Mouse (Mus musculus) left cerebral cortex, adult 2 months (tissue): ENCODE data around the gene Shisa7. TPM values are rescaled to one million over a fixed set of nuclear protein-coding genes. Genes with fewer than 3 reads are reported as not detected.
"Not testable (repeated sequence)": the region's sequence is repeated elsewhere in the genome, so short reads cannot be mapped to it uniquely, and the experiment has no call there.

Source experiments
- DNase-seq, 2 experiments: peaks; one replicate each; pipeline ENCODE4 v3.0.0; 2021 to 2022; ENCODE audit warnings: low spot score in 2 of 2, mixed read lengths in 1 of 2; ENCODE audit errors: extremely low spot score in 1 of 2
- H3K27ac ChIP-seq: fragments of 200-600 bp; 2 replicates; pipeline ENCODE4 v1.8.1; 2022
- H3K4me3 ChIP-seq: fragments of 200-600 bp; 2 replicates; pipeline ENCODE4 v1.8.1; 2022
- CTCF ChIP-seq: fragments of 200-600 bp; IDR thresholded peaks from 2 replicates; pipeline ENCODE4 v1.8.1; 2022; ENCODE audit warnings: antibody characterized with exemption, mild to moderate bottlenecking, moderate library complexity
- intact Hi-C: fragments of 180-260 bp; cut with DNase I; formaldehyde crosslinking; loops from one replicate; pipeline ENCODE4 v1.15.1; 2025
- total RNA-seq, 2 experiments: library from RNA; stranded (reverse); gene quantifications; 2 replicates each; pipeline ENCODE4 v1.2.3; 2021

The Shisa7 gene
- total RNA-seq, 2 experiments from 2014 or later: 134 to 138 TPM

DNA sequence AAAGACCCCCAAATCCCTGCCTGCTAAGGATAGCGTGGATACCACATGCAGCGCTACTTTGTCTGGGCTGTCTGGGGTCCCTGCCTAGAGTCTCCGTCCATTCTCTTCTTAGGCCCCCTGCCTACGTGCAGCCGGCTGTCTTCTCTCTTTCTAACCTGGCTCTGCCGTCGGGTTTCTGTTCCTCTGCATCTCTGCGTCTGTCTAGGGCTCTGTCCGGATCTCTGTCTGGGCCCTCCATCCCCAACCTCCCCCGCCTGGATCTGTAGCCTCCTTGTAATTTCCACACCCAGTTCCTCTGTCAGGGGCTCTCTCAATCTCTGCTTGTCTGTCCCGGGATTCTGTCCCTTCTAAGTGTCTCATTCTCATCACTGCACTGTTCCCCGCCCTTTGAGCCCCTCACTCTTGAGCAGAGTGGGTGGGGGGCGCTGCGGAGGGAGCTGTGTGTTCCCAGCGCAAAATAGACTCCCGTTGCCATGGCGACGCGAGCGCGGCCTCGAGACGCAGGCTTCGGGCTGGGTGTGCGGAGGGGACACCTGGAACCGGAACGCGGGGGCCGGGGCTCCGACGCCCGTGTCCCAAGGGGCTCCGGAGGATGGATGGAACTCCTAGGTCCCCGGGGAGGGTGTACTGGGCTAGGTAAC, 772 bp downstream of the Shisa7 start:
- no peak for TF ChIP-seq CTCF
- Histone ChIP-seq H3K4me3 (peak overlapping the region; percentile 55), H3K27ac (peak overlapping the region; percentile 96)
- intact Hi-C loops: loop anchor here (2.0 to 10.0 kb wide), 2 partner anchors 71 to 211 kb away; partner anchors contain the start of genes Zfp580 and Zfp628
- DNase-seq: peak; percentile 85 to 86

DNA sequence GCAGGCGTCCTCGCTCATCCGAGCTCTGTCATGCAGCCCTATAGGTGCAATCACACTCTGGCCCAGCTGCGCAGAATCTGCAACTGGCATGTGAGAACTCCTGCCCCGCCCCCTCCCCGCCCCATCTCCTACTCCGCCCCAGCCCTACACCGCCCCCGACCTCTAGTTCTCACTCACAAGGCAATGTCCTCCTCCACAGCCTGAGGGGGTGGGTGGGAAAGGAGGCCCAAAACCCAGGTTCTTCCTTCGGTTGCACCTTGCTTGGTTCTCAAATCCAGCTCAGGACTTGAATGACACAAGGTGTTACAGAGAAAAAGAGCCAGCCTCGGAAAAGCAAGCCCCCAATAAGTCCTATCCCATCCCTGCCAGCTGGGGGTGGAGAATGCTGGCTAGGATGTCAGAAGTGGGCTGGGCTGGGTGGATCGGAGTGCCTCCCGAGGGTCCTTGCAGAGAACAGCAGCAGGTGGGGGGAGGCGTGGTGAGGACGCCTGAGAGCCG, 1.8 kb downstream of the Shisa7 start:
- intact Hi-C loops: loop anchor here (10.0 kb wide), 1 partner anchor 212 kb away; the partner anchor contains the start of gene Zfp580
- peak overlapping the region; percentile 55 for H3K4me3 ChIP-seq
- H3K27ac ChIP-seq: peak overlapping the region; percentile 96
- DNase-seq: peak; percentile 63 to 66
- TF ChIP-seq CTCF: no peak

DNA sequence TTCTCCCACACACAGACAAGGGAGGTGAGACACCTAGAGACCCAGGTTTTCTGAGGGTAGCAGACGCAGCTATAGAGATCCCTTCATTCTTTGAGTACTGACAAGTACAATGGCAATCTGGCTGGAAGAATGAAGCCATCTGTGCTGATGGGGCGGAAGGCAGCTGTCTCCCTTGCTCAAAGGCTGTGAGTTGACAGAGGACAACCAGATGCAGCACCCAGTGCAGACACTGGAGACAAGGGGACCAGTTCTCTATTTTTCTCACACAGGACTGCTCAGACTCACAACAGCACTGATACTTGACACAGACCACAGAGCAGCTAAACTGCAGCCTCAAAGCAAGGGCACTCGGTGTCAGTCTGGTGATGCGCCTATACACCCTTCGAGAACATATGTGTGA, 2.4 kb downstream of the Shisa7 start:
- intact Hi-C loops: loop anchor here (10.0 kb wide), 1 partner anchor 213 kb away; the partner anchor contains the start of gene Zfp580
- DNase-seq: peak in 1 of 2 experiments; percentile 30
- Histone ChIP-seq H3K4me3 (peak overlapping the region; percentile 55), H3K27ac (peak overlapping the region; percentile 96)
- no peak for TF ChIP-seq CTCF

DNA sequence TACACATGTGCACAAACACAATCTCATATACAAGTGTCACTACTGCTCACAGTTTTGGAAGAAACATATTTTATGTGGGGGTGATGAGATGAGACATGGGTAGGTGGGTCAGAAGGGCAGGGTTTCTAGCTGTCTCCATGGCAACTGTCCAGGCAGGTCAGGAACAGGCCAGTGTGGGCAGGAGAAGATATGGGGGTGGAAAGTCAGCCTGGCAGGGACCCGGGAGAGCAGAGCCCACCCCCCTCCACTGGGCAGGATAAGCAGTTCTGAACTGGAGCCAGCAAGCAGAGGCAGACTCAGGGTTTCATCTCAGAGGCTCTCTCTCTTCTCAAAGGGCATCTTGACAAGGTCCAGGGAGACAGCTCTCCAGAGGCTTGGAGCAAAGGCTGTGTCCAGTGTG, 6.9 kb downstream of the Shisa7 start:
- Histone ChIP-seq H3K27ac (no peak overlapping the region), H3K4me3 (no peak overlapping the region)
- TF ChIP-seq CTCF: no peak
- DNase-seq: no peak
- intact Hi-C loops: no loop called here

DNA sequence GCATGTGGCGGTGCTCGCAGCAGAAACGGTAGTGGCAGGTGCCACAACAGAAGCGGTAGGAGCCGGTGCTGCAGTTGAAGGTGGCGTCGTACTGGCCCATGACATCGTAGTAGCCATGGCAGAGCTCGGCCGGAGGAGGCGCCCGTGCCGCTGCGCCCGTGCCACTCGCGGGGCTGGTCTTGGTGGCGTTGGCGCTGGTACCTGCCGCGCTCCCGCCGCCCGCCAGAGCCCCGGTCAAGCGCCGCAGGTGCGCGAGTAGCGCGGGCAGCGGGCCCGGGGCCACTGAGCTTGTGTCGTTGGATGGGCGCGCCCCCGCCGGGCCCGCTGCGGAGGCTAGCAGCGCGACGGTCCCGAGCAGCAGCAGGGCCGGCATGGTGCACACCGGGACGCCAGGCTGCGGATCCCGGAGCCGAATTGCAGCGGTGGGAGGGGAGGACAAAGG, 8.1 kb downstream of the Shisa7 start:
- TF ChIP-seq CTCF: peak; percentile 58
- Histone ChIP-seq H3K27ac (no peak overlapping the region), H3K4me3 (peak overlapping the region; percentile 48)
- DNase-seq: peak; percentile 56 to 61
- intact Hi-C loops: no loop called here

DNA sequence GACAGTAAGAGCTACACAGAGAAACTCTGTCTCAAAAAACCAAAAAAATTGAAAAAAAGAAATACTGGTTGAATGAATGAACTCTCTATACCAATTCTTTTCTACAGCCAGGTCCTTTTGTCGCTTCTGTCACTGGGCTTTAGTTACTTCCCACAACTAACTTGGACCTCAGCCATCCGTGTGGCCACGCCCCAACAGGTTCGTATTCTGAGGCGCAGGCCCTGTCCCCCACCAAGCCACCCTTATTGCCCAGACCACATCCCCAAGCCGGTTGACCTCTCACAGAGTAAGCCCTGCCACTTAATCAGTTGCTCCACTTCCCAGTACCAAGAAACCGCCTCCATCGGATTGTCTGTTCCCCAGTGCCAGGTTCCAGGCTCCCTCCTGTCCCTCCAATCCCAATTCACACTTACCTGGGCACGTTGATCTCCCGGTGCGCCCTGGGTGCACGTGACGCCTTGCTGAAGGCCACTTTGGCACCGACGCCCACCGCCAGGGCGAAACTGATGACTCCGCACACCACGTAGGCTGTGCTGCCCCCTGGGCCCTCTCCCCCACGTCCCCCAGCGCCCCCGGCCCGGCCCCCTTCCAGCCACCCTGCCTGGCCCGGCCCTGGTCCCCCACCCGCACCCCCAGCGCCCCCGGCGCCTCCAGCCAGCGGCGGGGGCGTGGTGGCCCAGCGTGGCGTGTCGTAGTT, 8.7 kb downstream of the Shisa7 start:
- no peak for DNase-seq
- no peak for TF ChIP-seq CTCF
- intact Hi-C loops: no loop called here
- Histone ChIP-seq H3K27ac (no peak overlapping the region), H3K4me3 (peak overlapping the region; percentile 48)

DNA sequence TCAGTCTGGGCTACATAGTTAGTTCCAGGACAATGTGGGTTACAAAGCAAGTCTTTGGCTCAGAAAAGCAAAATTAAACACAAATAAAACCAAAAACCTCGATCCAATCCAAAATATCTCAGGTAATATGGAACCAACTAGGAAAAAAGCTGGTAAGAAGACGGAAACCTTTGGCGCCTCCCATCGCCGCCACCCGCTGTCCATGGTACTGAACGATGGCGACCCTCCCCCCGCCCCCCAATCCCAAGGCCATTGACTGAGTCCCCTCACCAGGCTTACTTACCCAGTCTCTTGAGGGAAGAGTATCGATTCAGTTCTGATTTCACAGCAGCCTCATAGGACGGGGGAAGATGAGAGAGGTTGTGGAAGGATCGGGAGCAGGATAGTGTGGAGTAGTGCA, 14.0 kb downstream of the Shisa7 start:
- intact Hi-C loops: no loop called here
- Histone ChIP-seq H3K4me3 (no peak overlapping the region), H3K27ac (no peak overlapping the region)
- TF ChIP-seq CTCF: no peak
- no peak for DNase-seq

DNA sequence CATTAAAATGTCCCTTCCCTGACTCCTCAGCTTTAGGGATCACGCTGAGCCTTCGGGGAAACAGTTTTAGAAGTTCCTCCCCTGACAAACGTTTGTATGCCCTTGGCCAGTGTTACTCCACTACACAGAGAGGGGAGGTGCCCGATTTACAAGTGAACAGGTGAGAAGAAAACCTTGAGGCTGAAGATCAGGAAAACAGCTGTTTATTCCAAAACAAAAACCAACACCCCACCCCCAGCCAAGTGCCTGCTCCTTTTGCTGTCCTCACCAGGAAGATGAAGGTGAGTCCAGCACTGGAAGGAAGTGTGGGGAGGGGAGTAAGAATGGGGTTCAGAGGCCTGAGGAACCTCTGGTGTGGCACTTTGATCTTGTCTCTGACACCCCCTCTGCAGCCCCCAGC, 19.1 kb downstream of the Shisa7 start:
- no peak for DNase-seq

DNA sequence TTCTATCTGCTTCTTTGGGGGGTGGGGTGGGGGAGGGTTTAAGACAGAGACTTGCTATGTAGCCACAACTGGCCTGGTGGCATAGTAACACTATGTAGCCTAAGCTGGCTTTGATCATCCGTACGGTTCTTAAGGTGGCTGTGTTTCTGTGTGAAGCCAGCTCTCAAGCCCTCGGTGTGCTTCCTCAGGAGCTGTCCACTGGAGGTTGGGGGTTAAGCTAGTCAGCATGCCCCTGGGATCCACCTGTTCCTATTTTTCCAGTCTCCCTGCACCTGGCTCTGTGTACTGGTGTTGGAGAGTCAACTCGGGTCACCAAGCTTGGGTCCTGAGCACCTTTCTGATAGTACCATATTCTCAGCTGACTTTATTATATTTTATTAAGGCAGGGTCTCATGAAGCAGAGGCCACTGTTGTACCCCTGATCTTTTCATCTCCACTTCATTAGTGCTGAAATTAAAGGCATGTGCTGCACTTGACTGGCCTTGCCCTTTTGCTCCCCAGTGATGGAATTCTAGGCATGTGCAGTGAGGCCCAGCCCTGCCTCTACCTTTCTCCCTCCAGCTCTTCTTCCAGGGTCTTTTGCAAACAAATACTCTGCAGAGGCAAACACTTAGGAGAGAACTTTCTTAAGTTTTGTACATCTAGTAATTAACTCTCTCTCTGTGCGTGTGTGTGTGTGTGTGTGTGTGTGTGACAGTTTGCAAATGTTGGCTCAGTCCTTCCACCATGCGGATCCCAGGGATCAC, 22.2 kb downstream of the Shisa7 start:
- no peak for DNase-seq
- peak overlapping the region; percentile 53; the same call in 1 of the 2 replicates for H3K27ac ChIP-seq
- no peak for TF ChIP-seq CTCF
- intact Hi-C loops: no loop called here
- no peak overlapping the region for H3K4me3 ChIP-seq

More for the DNA sequence above, 19.1 kb downstream of the Shisa7 start:
- intact Hi-C loops: no loop called here
- TF ChIP-seq CTCF: no peak
- H3K4me3 ChIP-seq: no peak overlapping the region
- H3K27ac ChIP-seq: no peak overlapping the region

DNA sequence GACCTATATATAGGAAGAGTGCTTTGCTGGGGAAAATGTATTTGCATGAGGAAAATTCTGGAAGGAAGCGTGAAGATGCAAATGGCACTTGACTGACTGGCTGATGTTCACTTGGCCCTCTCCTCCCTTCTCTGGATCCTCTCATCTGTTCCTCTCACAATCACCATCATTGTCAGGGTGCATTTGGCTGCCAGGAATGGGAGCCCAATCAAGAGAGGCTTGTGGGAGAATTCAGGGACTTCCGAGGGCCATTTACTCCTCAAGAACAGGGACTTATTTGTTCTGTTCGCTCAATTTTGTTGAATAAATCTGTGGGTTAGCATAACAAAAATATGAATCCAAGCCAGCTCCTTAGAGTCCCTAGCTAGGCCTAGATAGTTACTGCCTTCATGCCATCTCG, 22.8 kb downstream of the Shisa7 start:
- Histone ChIP-seq H3K27ac (peak overlapping the region; percentile 55; the same call in 1 of the 2 replicates), H3K4me3 (no peak overlapping the region)
- intact Hi-C loops: no loop called here
- TF ChIP-seq CTCF: no peak
- DNase-seq: no peak

DNA sequence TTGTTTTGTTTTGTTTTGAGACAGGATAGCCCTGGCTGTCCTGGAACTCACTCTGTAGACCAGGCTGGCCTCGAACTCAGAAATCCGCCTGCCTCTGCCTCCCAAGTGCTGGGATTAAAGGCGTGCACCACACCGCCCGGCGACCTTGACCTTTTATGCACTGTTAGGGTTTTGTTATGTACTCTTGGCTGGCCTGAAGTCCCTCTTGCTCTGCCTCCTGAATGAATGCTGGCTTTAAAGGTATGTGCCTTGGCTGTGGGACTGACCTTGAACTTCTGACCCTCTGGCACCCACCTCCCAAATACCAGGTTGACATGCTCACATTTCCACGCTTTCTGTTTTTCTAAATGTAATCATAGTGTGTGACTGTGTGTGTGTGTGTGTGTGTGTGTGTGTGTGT, 23.6 kb downstream of the Shisa7 start:
- DNase-seq, intact Hi-C loops, H3K4me3 ChIP-seq, H3K27ac ChIP-seq: not testable (repeated sequence)

DNA sequence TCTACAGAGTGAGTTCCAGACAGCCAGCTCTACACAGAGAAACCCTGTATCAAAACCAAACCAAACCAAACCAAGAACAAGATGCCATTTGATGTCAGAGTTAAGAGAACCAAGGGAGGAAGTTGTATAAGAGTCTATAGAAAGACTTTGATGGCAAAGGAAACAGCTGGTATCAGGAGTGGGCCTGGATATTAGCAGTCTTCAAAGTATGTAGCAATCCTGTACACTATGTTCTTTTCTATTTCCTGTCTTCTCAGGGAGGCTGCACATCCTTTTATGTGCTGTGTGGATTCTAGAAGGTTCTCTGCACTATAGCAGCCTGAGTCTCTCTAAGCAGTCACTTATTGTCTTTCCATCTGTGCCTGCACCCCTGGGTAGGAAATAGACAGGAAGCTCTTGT, 27.9 kb downstream of the Shisa7 start:
- TF ChIP-seq CTCF: no peak
- no peak for DNase-seq
- intact Hi-C loops: no loop called here

More for the DNA sequence above, 27.9 kb downstream of the Shisa7 start:
- Histone ChIP-seq H3K4me3 (no peak overlapping the region), H3K27ac (no peak overlapping the region)
